Mouse (Mus musculus) gastrocnemius, adult 2 months (tissue): Measurements from ENCODE around the gene Car6. TPM values are rescaled to one million over a fixed set of nuclear protein-coding genes. Genes with fewer than 3 reads are reported as not detected.

Source experiments
- DNase-seq: peaks from one replicate; pipeline ENCODE4 v3.0.0; 2022
- H3K27ac ChIP-seq: fragments of 200-600 bp; 2 replicates; pipeline ENCODE4 v1.8.1; 2022; ENCODE audit warnings: mild to moderate bottlenecking
- H3K4me3 ChIP-seq: fragments of 200-600 bp; 2 replicates; pipeline ENCODE4 v1.8.1; 2022; ENCODE audit warnings: mild to moderate bottlenecking, moderate library complexity
- CTCF ChIP-seq: fragments of 200-600 bp; IDR thresholded peaks from 2 replicates; pipeline ENCODE4 v1.8.1; 2022; ENCODE audit warnings: antibody characterized with exemption, mild to moderate bottlenecking, moderate library complexity
- intact Hi-C: fragments of 180-260 bp; cut with DNase I; formaldehyde crosslinking; loops from one replicate; pipeline ENCODE4 v1.15.1; 2025
- long read RNA-seq, 2 experiments: library from polyadenylated mRNA; stranded (forward); transcript quantifications; one replicate each; pipeline ENCODE4 v2.0.0; 2021
- total RNA-seq, 2 experiments: library from RNA; stranded (reverse); gene quantifications; 2 replicates each; pipeline ENCODE4 v1.2.3; 2021

Gene Car6
- total RNA-seq, result not detected
- long read RNA-seq, experiment 1, result 0 reads
- long read RNA-seq, experiment 2, result 0 reads

GRCm38 (mm10) chr4:150201232-150201631 lies at the start of gene Car6:
Car6 (minus strand) TSS chr4:150201332.
- DNase-seq, result no peak
- TF ChIP-seq CTCF, result no peak
- no peak within 1 kb of the TSS for H3K27ac ChIP-seq
- H3K4me3 ChIP-seq, result no peak within 1 kb of the TSS
- intact Hi-C loops, result no loop called here

- no peak overlapping the region for H3K27ac ChIP-seq
- DNase-seq, result no peak
- intact Hi-C loops, result loop anchor here (2.0 kb wide), 1 partner anchor 73 kb away; no protein-coding TSS in a partner anchor
- no peak for TF ChIP-seq CTCF
- no peak overlapping the region for H3K4me3 ChIP-seq
Measured at GRCm38 (mm10) chr4:150249731-150250270, 48.7 kb upstream of the Car6 start.

GRCm38 (mm10) chr4:150248917-150249316 lies 47.8 kb upstream of the Car6 start:
- no peak for TF ChIP-seq CTCF
- no peak overlapping the region for H3K4me3 ChIP-seq
- intact Hi-C loops, result loop anchor here (2.0 kb wide), 1 partner anchor 72 kb away; no protein-coding TSS in a partner anchor
- H3K27ac ChIP-seq, result no peak overlapping the region
- DNase-seq, result no peak

GRCm38 (mm10) chr4:150248009-150248408 lies 46.9 kb upstream of the Car6 start:
- TF ChIP-seq CTCF, result peak; percentile 97
- intact Hi-C loops, result loop anchor here (2.0 kb wide), 1 partner anchor 71 kb away; no protein-coding TSS in a partner anchor
- no peak overlapping the region for H3K27ac ChIP-seq

GRCm38 (mm10) chr4:150245876-150246275 lies 44.7 kb upstream of the Car6 start:
- TF ChIP-seq CTCF, result no peak
- peak overlapping the region; percentile 78 for H3K27ac ChIP-seq
- intact Hi-C loops, result no loop called here
- H3K4me3 ChIP-seq, result no peak overlapping the region
- peak; percentile 89 for DNase-seq

More at GRCm38 (mm10) chr4:150248009-150248408, 46.9 kb upstream of the Car6 start:
- H3K4me3 ChIP-seq, result no peak overlapping the region
- DNase-seq, result peak; percentile 77

DNA sequence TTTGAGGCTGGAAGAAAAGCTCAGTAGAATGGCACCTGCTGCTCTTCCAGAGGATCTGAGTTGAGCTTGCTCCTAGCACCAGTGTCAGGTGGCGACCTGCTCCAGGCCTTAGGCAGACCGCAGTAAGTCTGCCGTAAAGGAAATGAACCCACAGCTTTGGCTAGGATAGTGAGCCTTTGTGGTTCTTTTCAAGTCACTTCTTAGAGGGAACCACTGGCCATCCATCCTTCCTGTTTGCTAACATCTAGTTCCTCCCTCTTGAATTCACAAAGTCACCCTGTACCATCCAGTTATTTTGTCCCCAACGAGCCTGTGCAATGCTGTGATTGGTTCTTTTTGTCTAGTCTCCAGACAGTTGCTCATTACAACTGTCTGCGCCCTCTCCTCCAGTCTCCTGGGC lies 41.6 kb upstream of the Car6 start:
- H3K4me3 ChIP-seq, result no peak overlapping the region
- intact Hi-C loops, result no loop called here
- H3K27ac ChIP-seq, result peak overlapping the region; percentile 78
- no peak for TF ChIP-seq CTCF
- no peak for DNase-seq

- TF ChIP-seq CTCF, result no peak
- intact Hi-C loops, result loop anchor here (2.0 kb wide), 1 partner anchor 23 kb away; no protein-coding TSS in a partner anchor
- H3K4me3 ChIP-seq, result peak overlapping the region; percentile 43
- no peak for DNase-seq
- H3K27ac ChIP-seq, result peak overlapping the region; percentile 66
Measured at GRCm38 (mm10) chr4:150241708-150242107, 40.6 kb upstream of the Car6 start.

- Histone ChIP-seq H3K27ac (peak overlapping the region; percentile 100), H3K4me3 (peak overlapping the region; percentile 43)
- no peak for TF ChIP-seq CTCF
- no peak for DNase-seq
- intact Hi-C loops, result loop anchor here (2.0 kb wide), 1 partner anchor 22 kb away; no protein-coding TSS in a partner anchor
Measured at GRCm38 (mm10) chr4:150240381-150240886, 39.3 kb upstream of the Car6 start.

DNA sequence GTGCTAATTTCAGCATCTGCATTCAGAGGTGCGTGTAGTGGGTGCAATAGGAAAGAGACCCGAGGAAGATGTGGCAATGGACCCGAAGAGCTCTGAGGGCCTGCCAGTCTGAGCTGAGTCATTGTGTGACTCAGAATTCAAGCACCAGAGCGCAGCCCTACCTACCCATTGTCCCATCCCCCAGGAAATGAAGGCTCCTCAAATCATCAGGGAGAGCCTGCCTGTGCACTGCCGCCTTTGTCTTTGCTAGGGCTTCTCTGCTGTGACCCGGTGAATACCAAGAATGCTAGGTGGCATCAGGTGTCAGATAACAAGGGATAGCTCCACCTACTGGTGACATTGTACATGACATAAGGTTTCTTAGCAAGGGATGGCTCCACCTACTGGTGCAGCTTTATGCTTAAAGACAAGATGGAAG lies 38.8 kb upstream of the Car6 start:
- TF ChIP-seq CTCF, result no peak; the same call in none of the 2 replicates
- peak overlapping the region; percentile 100 for H3K27ac ChIP-seq
- peak; percentile 60 for DNase-seq
- intact Hi-C loops, result loop anchor here (2.0 to 10.0 kb wide), 2 partner anchors 21 to 235 kb away; partner anchors contain the start of gene H6pd
- H3K4me3 ChIP-seq, result peak overlapping the region; percentile 74

DNA sequence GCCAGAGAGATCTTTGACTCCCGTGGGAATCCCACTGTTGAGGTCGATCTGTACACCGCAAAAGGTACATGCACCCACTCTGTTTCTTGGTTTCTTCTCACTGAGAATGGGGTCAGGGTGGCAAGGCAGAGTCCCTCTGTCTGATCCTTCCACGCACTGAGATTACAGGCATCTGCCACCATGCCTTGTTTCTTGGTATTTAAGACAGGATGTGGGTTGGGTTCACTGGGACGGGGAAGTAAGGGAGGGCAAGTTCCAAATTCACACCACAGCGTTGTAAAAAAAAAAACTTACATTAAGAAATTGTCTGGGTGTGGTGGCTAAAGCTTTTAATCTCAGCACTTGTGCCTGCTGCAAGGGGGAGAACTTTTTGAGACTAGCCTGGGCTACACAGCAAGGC lies 38.4 kb upstream of the Car6 start:
- Histone ChIP-seq H3K4me3 (peak overlapping the region; percentile 74), H3K27ac (peak overlapping the region; percentile 100)
- DNase-seq, result no peak
- intact Hi-C loops, result loop anchor here (10.0 kb wide), 1 partner anchor 235 kb away; the partner anchor contains the start of gene H6pd
- TF ChIP-seq CTCF, result no peak

GRCm38 (mm10) chr4:150239087-150239480 lies 38.0 kb upstream of the Car6 start:
- H3K4me3 ChIP-seq, result peak overlapping the region; percentile 74
- intact Hi-C loops, result loop anchor here (10.0 kb wide), 1 partner anchor 234 kb away; the partner anchor contains the start of gene H6pd
- no peak for DNase-seq
- TF ChIP-seq CTCF, result no peak
- peak overlapping the region; percentile 100 for H3K27ac ChIP-seq

DNA sequence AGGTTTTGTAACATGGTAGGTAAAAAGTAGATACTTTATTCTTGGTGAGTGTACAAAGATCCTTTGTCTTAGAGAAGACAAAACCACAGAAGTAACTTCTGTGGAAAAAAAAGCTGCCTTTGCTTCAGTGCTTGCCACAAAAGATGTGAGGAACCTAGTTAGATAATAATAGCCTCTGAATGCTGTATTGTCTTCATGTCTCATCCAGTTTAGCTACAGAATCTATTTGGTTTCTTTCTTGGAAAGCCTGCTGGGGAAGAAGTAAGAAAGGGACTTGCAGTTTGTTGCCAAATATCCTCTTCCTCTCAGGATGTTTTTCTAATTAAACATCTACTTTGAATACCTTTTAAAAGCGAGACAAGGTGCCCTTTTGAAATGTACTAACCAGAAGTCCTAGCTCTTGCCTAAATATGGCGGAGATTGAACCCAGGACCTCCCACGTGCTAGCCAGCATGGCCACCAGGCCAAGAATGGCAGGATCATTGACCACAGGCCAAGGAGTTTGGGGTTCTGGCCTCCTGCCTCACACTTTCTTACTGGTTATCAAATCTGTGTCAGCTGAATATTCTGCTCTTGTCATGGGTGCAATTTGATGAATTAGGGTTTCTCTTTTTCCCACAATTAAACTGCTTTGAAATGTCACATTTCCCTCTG lies 37.4 kb upstream of the Car6 start:
- no peak for TF ChIP-seq CTCF
- Histone ChIP-seq H3K4me3 (peak overlapping the region; percentile 74), H3K27ac (peak overlapping the region; percentile 100)
- DNase-seq, result peak; percentile 61
- intact Hi-C loops, result loop anchor here (10.0 kb wide), 1 partner anchor 234 kb away; the partner anchor contains the start of gene H6pd
